ENCODE assay signal across 8 mouse cellular contexts in genomic region chrX:139610765-139611300, GRCm38 (mm10). TPM values are rescaled to one million over a fixed set of nuclear protein-coding genes. Genes with fewer than 3 reads are reported as not detected.
A peak's percentile ranks its signal among the peaks of the same experiment; 100 is the strongest.
DNase-seq lines count a peak whose midpoint lies in the region; ATAC-seq and TF ChIP-seq lines count a peak whose summit lies in the region.

No protein-coding gene starts in this region.

- H3K9ac ChIP-seq in heart, embryonic 12.5 days = peak overlapping the region; percentile 74
- peak overlapping the region; percentile 56 for H3K9ac ChIP-seq in neural tube, embryonic 12.5 days

- TF ChIP-seq POLR2A in thymus, adult 2 months (IDR thresholded peaks at IDR 0.05; ENCODE audit: control insufficient read depth, extremely low read depth, insufficient read depth, low read length, poor library complexity) = no peak

- WGBS in thymus, adult 2 months = 3% methylated on average over 37 of the region's 54 CpGs
- 13% methylated on average over 54 of the region's 54 CpGs for WGBS in heart, embryonic 12.5 days
- 18% methylated on average over 53 of the region's 54 CpGs for WGBS in neural tube, embryonic 12.5 days

- peak; percentile 47 to 53 for DNase-seq in cerebellum, postnatal 10 days
- DNase-seq in cerebellum, adult 9-11 months = no peak
- DNase-seq in thymus, adult 2 months = no peak
- no peak for DNase-seq in thymus, postnatal 4 days
- peak; percentile 35 for DNase-seq in liver
- no peak for DNase-seq in ovary, postnatal 36 days (ENCODE audit: low spot score)

- no peaks in the 10 kb centered on the region for H3K27me3 ChIP-seq in thymus, adult 2 months (ENCODE audit: control insufficient read depth, insufficient read depth, low read length)
- H3K27me3 ChIP-seq in heart, embryonic 12.5 days (replicated peaks) = 0 out of 2 replicates have a peak, but pooled peaks cover 3% of the 10 kb centered on the region
- H3K27me3 ChIP-seq in neural tube, embryonic 12.5 days (replicated peaks) = peaks cover 13% of the 10 kb centered on the region

- no peak overlapping the region for H3K27ac ChIP-seq in thymus, adult 2 months (ENCODE audit: control insufficient read depth, insufficient read depth, low read length)
- peak overlapping the region; percentile 13; the same call in 1 of the 2 replicates for H3K27ac ChIP-seq in heart, embryonic 12.5 days (ENCODE audit: poor library complexity, severe bottlenecking)
- no peak overlapping the region for H3K27ac ChIP-seq in neural tube, embryonic 12.5 days

- peak overlapping the region; percentile 44 for H3K4me3 ChIP-seq in thymus, adult 2 months (ENCODE audit: control insufficient read depth, insufficient read depth, low read length)
- H3K4me3 ChIP-seq in heart, embryonic 12.5 days = peak overlapping the region; percentile 61
- peak overlapping the region; percentile 57 for H3K4me3 ChIP-seq in neural tube, embryonic 12.5 days

- peak; percentile 77; the same call in 1 of the 2 replicates for ATAC-seq in heart, embryonic 12.5 days (ENCODE audit: insufficient number of reproducible peaks, low FRiP score)
- ATAC-seq in neural tube, embryonic 12.5 days (ENCODE audit: low FRiP score, low read depth) = peak; percentile 83

- TF ChIP-seq CTCF in thymus, adult 2 months (IDR thresholded peaks at IDR 0.05; ENCODE audit: borderline replicate concordance, control insufficient read depth, extremely low read depth, insufficient read depth, low read length, poor library complexity) = no peak

- H3K9me3 ChIP-seq in heart, embryonic 12.5 days (replicated peaks) = no peaks in the 10 kb centered on the region
- H3K9me3 ChIP-seq in neural tube, embryonic 12.5 days = no peaks in the 10 kb centered on the region

- peaks cover 7% of the 10 kb centered on the region for H3K4me1 ChIP-seq in thymus, adult 2 months (replicated peaks; ENCODE audit: control insufficient read depth, insufficient read depth, low read length)
- no peaks in the 10 kb centered on the region for H3K4me1 ChIP-seq in heart, embryonic 12.5 days (replicated peaks)
- no peaks in the 10 kb centered on the region for H3K4me1 ChIP-seq in neural tube, embryonic 12.5 days

- H3K4me2 ChIP-seq in heart, embryonic 12.5 days = peak overlapping the region; percentile 66
- H3K4me2 ChIP-seq in neural tube, embryonic 12.5 days (replicated peaks) = peak overlapping the region; percentile 71

- no peaks in the 10 kb centered on the region for H3K36me3 ChIP-seq in thymus, adult 2 months (ENCODE audit: control insufficient read depth, insufficient read depth, low read length)
- H3K36me3 ChIP-seq in heart, embryonic 12.5 days = no peaks in the 10 kb centered on the region
- no peaks in the 10 kb centered on the region for H3K36me3 ChIP-seq in neural tube, embryonic 12.5 days

RNA-seq across cellular contexts. Expression of gene Rnf128, which starts 47.7 kb away (rescaled TPM):
- 4.0 and 4.1 TPM in 2 replicates for polyA plus RNA-seq in thymus, adult 2 months (2012; rRNA removed)
- 32.3 and 32.7 TPM in 2 replicates for polyA plus RNA-seq in heart, embryonic 12.5 days (2016; fragmentation: Nextera tagmentation; extraction: Ambion mirVana)
- 1.2 and 1.9 TPM in 2 replicates for polyA plus RNA-seq in neural tube, embryonic 12.5 days (2016; fragmentation: Nextera tagmentation; extraction: Ambion mirVana)

Comparison
In these comparisons a context has a peak if more than half of its experiments do, and no peak if none do; other contexts are left out.
1. DNase-seq: peak in cerebellum, postnatal 10 days (2 of 2) and liver (single experiment); none in cerebellum, adult 9-11 months (single experiment), thymus, adult 2 months (single experiment), thymus, postnatal 4 days (single experiment) and ovary, postnatal 36 days (single experiment).
2. Peak in every context shown above with its lines, with median percentiles within 50 percentile points of each other: H3K4me3 ChIP-seq.